Mouse (Mus musculus) heart, postnatal 36 days (tissue): Measurements from ENCODE around the gene Asb16. TPM values are rescaled to one million over a fixed set of nuclear protein-coding genes. Genes with fewer than 3 reads are reported as not detected.
"Not testable (repeated sequence)": the region's sequence is repeated elsewhere in the genome, so short reads cannot be mapped to it uniquely, and the experiment has no call there.

Source experiments
- DNase-seq, 2 experiments: peaks; one replicate each; pipeline ENCODE4 v3.0.0; 2021 to 2022
- intact Hi-C: fragments of 180-260 bp; cut with DNase I; formaldehyde crosslinking; loops from one replicate; pipeline ENCODE4 v1.15.1; 2025
- total RNA-seq, 2 experiments: library from RNA; stranded (reverse); gene quantifications; 2 replicates each; pipeline ENCODE4 v1.2.3; 2021

The Asb16 gene
- total RNA-seq, 2 experiments from 2014 or later: 0.73 to 1.1 TPM

DNA sequence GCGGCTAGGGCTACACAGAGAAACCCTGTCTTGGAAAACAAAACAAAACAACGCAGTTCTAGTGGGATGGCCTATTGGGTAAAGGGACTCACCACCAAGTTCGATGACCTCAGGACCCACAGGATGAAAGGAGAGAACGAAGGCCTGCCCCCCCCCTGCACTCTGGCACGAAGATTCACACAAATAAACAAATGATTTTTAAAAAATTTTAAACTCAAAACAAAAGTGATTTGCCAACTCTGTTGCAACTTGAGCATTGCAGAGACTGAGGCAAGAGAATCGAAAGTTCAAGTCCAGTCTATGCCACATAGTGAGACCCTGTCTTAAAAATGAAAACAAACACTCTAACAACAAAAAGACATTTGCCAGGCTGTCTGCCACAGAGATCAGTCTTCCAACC is 27.9 kb upstream of the Asb16 start:
- intact Hi-C loops: no loop called here
- DNase-seq: no peak

DNA sequence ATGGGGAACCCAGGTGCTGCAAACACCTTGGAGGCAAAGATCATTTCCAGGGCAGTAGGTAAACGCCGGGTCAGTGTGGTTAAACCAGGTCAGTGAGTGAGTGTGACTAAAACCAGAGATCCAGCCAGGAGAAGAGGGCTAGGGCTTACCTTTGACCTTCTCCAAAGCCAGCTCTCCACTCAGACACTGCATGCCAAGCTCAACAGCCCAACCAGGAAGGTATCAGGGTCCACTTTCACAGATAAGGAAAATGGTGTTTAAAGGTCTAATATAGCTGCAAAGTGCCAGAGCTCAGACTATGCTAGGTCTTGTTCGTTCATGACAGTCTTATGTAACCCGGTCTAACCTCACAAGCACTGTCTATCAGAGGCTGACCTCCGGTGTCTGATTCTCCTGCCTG is 27.3 kb upstream of the Asb16 start:
- DNase-seq: no peak
- intact Hi-C loops: no loop called here

DNA sequence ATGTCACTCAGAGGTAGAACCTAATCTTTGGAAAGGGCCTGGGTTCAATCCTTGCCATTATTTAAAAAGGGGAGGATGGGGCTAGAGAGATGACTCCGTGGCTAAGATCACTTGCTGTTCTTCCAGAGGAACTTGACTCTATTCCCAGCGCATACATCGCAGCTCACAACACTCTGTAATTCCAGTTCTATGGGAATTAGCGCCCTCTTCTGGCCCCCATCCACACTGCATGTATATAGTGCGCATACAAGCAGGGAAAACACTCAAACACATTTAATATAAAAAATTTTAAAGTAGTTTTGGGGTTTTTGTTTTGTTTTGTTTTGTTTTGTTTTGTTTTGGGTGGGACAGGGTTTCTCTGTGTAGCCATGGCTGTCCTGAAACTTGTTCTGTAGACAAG is 26.7 kb upstream of the Asb16 start:
- intact Hi-C loops: no loop called here
- no peak for DNase-seq

DNA sequence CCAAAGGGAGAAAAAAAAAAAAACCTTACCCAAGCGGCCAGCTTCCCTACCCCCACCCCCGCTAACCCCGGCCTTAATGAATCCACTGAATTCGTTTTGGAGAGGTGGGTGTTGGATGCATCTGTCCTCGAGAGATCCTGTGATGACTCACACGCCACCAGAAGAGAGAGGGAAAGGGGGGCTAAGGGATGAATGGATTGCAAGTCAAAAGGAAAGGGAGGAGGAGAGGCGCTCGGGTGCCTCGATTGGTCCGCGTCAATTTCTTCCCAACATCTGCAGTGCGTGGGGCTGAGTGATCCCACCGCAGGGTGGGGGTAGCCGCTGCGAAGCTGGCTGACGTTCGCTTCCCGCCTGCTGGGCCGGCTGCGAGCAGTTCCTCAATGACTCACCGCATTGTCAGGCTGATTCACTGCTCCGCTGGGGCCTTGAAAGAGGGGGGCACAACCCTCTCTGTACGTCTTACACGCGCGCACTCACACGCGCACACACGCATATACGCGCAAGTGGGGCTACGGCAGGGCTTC is 23.6 kb upstream of the Asb16 start:
- peak; percentile 56 to 60 for DNase-seq
- intact Hi-C loops: loop anchor here (5.0 kb wide), 1 partner anchor 43 kb away; no protein-coding TSS in a partner anchor

DNA sequence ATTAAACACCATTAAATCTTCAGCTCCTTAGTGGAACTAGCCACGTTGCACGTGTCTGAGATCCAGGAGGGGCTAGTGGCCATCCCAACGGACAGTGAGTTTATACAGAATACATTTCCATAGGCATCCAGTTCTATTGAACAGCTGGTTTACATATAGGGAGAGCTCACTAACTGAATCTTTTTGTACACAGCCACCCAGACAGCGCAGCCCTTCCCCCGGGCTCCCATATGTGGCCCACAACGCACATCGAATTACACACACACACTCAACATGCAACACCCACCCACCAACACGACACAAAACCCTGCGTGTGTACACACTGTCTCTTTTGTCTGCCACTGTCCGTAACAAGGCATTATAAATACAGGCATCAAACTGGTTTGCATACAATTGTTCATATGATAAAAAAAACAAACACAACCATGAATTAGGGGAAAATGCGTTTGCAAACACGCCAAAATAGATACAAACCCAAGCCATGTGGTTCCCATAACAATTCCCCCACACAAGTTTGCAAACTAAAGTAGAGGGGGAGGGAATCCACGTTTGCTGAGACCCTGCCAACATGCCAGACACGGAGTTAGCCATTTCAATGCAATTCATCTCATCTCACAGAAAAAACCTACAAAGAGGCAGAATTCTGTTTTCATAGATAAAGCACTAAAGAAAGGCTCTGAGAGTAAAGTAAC is 22.8 kb upstream of the Asb16 start:
- intact Hi-C loops: loop anchor here (5.0 kb wide), 1 partner anchor 43 kb away; no protein-coding TSS in a partner anchor

DNA sequence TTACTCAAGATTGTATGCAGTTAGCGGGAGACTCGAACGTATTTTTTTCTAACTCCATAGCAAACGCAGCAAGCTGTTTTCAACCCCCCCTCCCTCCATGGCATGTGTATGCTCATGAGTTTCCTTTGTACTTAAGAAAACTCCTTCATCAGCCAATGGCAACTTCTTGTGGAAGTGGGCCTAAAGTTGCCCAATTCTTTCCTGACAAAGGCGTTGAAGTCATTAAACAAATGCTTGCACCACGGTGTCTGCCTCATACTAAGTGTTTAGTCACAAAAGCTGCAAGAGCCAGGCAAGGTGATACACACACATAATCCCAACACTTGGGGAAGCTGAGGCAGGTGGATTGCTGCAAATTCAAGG is 22.3 kb upstream of the Asb16 start:
- DNase-seq: no peak
- intact Hi-C loops: loop anchor here (5.0 kb wide), 1 partner anchor 44 kb away; no protein-coding TSS in a partner anchor

More for the DNA sequence above, 22.8 kb upstream of the Asb16 start:
- DNase-seq: no peak

DNA sequence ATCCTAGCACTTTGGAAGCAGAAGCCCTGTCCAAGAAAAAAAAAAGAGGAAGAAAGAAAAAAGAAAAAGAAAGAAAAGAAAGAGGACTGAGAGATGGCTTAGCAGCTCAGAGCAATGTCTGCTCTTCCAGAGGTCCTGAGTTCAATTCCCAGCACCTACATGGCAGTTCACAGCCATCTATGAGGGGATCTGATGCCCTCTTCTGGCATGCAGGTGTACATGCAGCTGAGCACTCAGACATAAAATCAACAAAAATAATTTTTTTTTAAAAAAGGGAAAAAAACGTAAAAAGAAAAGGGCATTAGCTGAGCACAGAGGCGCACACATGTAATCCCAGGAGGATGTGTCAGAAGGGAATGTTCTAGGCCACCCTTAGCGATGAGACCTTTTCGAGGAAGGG is 21.7 kb upstream of the Asb16 start:
- intact Hi-C loops: loop anchor here (5.0 kb wide), 1 partner anchor 45 kb away; no protein-coding TSS in a partner anchor
- DNase-seq: no peak

DNA sequence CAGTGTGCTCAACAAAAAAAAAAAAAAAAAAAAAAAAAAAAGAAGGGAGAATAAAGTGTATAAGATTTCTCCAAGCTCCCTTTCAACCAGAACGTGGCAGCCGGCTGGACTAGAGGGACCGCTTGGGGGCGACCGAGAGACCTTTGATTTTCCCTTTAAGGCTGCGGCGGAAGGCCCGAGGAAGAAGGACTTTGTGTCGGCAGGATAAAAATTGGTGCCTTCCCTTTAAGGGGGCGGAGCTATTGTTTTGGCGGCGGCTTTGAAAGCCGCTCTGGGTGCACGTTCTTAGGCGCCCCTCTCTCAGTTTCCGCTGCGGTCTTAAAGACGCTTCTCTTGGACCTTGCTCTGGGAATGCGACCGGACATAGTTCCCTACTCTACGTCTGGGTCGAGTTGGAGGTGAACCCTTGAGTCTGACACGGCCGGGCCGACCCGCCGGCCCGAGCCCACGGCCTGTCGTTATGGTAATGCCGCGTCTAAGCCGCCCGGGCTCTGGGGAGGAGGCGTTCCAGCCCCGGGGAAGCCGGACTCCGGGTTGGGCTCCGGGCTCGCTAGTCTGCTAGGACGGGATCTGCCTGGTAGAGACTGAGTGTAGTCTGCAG is 19.8 kb upstream of the Asb16 start, which contains the start of gene BC030867:
BC030867 (plus strand) TSS at position 253 of the 601 bp plus-strand sequence.
- DNase-seq: peak; percentile 94 to 97
- intact Hi-C loops: loop anchor here (2.0 to 5.0 kb wide), 2 partner anchors 18 to 46 kb away; partner anchors contain the start of gene Hdac5

DNA sequence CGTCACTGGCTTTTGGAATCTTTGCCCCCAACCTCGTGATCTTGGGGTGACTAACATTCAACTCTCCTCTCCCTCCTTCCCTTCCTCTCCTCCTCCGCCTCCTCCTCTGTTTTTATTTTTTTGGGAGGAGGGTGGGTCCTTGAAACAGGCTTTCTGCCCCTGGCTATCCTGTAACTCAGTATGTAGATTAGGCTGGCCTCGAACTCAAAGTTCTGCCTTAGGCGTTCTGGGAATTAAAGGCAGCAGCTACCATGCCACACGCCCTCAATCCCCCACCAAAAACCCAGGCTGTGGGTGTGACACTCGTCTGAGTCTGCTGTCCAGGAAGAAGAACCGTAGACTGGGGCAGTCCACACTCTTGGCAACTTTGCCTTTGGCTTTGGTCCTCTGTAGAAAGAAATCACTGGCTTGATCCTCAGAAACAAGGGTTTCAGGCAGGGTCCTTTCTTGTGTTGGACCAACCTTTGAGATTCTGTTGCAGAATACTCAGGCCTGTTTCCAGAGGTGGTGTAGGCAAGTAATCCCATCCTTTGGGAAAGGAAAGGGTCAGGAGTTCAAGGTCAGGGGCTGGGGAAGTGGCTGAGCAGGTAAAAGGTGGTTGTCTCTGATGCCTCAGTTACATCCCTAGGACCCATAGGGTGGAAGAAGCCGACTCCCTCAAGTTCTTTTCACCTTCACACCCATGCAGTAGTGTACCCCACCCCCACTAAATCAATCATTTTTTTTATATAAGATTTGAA is 19.0 kb upstream of the Asb16 start:
- no peak for DNase-seq
- intact Hi-C loops: loop anchor here (2.0 to 5.0 kb wide), 2 partner anchors 19 to 47 kb away; partner anchors contain the start of gene Hdac5

DNA sequence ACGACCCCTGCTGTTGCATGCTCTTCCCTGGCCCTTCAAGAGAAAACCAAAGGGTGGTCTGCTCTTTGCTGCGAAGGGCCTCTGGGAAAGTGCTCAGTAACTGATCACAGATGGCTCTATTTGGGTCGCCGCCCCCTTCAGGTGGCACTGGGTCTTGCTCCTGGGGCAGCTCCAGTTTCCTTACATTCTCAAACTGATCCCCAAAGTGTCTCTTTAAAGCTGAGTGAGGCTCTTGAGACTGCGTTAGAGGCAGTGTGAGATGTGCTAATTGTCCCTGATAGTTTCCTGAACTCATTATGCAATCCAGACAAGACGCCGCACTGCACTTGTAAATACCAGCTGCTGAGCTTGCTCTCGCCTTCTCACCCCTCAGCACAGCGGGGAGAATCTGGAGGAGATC is 11.0 kb upstream of the Asb16 start:
- no peak for DNase-seq

DNA sequence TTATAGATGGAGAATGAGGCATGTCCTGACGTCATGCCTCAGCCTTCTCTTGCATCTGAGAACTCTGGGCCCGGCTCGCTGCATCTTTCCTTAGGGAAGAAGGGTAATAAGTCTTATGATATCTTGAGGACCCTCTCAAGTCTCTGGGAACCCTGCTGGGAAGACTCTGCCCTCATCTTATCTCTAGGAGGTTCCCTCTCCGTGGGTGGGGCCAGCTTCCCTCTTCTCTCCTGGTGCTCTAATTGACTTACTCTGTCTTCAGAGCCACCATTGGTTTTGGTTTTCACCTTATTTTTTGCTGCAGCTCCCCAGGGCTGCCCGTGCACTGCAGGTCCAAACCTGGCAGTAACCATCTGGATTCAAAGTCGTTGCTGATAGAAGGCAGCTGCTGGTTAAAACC is 10.4 kb upstream of the Asb16 start:
- intact Hi-C loops: no loop called here
- DNase-seq: no peak

More for the DNA sequence above, 11.0 kb upstream of the Asb16 start:
- intact Hi-C loops: no loop called here

DNA sequence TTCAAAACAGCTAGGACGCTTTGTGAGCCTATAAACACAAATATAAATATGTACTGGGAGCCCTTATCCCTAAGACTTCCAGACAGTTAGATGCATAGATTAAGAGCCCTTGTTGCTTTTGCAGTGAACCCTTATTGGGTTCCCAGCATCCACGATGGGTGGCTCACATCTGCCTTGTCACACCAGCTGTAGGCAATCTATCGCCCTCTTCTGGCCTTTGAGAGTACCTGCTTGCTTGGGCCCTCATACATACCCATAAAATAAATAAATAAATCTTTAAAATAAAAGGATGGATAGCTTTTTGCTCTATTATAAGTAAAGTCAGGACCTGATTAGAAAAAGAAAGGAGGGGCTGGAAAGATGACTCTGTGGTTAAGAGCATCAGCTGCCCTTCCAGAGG is 10.0 kb upstream of the Asb16 start:
- intact Hi-C loops: no loop called here
- DNase-seq: no peak

DNA sequence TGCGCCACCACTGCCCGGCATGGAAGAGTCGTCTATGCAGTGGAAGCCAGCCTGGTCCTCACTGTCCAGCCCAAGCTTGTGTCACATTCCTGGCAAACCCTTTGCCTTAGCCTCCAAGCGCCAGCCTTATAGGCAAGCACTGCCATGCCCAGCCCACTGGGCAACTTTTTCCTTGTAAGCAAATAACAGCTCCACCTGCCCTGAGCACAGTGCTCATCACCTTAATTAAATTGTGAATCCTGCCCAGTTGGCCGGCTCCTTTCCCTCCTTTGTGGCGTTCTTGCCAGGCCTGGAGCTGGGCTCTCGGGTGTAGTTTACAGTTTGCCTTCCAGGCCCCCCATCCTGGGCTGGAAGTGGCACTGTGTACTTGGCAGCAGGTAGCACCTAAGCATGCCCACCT is 5.3 kb upstream of the Asb16 start:
- intact Hi-C loops: no loop called here
- DNase-seq: no peak

DNA sequence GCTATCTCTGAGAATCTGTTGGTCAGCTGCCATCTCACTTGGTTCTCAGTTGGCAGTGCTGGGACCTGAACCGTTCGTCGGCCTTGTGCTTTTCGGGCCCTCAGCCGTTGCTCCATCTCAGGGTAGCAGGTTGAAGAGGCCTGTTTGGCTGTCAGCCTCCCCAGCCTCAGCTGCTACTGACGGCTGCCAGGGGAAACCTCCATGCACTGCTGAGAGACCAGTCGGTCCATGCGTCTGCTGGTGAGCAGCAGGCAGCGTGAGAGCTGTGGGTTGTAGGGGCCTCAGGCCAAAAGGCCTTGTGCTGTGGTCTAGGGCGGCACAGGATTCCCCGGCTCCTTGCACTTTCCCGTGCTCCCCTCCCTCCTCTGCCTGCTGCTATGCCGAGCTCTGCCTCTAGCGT is 2.7 kb upstream of the Asb16 start:
- intact Hi-C loops: loop anchor here (2.0 to 5.0 kb wide), 3 partner anchors 109 to 204 kb away; partner anchors contain the start of gene Tmem101
- no peak for DNase-seq

DNA sequence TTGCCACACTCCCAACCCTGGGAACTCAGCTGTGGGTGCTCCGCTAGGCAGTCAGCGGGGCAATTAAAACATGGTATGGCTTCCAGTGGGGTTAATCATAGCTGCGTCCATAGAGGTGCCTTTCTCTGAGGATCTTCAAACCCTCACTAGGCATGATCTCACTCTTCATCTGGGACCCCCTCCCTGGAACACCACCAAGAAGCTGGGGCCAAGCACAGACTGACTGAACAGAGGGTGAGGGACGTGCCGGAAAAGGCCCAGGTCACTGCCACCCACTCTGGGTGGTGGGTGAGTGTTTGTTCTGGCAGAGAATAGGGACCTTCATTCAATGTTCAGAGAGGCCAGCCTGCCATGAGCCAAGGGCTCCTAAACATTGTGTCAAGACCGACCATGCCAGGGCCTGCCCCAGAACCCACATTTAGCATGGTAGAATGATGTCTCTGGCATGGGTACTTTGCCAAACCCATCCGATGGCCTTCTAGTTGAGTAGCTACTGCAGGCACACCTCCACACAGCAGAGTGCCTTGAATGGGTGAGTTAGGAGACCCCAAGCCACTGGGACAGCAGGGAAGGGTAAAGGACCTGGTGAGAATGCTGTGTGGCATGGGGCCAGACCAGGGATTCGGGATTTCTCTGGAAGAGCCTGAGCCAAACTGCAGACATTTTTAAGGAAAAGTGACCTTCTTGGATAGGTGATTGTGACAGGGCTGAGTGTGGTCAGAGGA is 1.8 kb upstream of the Asb16 start:
- intact Hi-C loops: loop anchor here (2.0 to 5.0 kb wide), 3 partner anchors 110 to 204 kb away; partner anchors contain the start of gene Tmem101
- no peak for DNase-seq

DNA sequence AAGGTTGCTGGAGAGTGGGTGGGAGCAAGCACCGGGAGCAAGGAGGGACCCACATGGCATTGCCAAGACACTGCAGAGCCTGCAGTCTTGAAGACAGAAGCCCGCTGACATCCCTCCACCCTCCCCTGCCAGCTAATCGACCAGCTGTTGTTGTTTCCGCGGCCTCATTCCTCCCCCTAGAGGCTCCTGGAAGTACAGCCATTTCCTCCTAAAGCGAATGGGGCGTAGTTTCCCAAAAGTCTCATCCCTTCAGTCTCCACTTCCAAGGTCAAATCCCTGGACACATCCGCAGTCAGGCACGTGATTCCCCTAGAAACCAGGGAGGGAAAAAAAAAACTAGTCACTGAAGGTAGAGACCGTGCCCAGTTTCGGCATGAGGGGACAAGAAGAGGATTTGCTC is 1.1 kb upstream of the Asb16 start:
- intact Hi-C loops: loop anchor here (2.0 to 5.0 kb wide), 3 partner anchors 111 to 205 kb away; partner anchors contain the start of gene Tmem101
- DNase-seq: peak; percentile 72 to 73

DNA sequence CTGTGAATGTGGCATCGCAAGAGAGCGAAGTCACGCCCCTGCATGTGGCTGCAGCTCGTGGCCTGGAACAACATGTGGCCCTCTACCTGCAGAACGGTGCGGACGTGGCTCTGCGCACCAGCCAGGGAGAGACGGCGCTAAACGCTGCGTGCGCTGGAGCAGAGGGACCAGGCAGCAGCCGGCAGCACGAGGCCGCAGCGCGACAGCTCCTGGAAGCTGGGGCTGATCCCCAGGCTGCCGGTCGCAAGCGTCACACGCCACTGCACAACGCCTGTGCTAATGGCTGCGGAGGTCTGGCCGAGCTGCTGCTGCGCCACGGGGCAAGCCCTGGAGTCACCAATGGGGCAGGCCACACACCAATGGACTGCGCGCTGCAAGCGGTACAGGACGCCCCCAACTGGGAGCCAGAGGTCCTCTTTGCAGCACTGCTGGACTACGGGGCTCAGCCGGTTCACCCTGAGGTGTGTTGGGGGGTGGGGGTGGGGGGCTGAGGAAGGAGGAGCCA is 7.9 kb downstream of the Asb16 start:
- DNase-seq: no peak
- intact Hi-C loops: no loop called here

DNA sequence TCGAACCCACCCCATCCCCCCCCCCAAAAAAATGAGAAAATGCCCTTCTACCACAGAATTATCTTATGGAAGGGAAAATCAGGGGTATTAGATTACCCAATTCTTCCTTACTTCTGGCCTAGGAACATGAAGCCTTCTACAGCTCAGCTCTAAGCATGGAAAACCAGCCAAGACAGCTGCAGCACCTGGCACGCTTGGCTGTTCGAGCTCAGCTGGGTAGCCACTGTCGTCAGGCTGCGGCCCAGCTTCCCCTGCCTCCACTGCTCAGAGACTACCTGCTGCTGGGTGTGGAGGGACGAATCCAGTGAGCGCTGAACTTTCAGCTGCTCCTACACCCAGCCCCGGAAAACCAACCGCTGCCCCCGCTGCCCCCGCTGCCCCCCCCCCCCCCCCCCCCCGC is 9.2 kb downstream of the Asb16 start:
- intact Hi-C loops: no loop called here
- no peak for DNase-seq

DNA sequence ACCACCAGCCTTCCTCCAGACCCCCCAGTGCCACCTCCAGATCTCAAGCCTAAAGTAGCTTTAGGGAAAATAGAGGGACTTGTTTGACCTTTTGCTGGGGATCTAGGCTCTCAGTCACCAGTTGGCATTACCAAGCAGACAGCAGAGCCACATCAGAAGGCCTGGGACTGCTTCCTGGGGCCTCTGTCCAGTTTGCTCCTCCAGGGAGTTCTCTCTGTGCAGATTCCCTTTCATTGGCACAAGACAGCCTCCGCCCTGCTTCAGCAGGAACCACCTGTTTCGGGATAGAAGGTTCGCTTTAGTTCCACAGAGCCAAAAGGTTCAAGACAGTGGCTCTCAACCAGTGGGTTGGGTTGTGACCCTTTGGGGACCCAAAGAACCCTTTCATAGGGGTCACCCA is 11.1 kb downstream of the Asb16 start:
- intact Hi-C loops: no loop called here
- no peak for DNase-seq

DNA sequence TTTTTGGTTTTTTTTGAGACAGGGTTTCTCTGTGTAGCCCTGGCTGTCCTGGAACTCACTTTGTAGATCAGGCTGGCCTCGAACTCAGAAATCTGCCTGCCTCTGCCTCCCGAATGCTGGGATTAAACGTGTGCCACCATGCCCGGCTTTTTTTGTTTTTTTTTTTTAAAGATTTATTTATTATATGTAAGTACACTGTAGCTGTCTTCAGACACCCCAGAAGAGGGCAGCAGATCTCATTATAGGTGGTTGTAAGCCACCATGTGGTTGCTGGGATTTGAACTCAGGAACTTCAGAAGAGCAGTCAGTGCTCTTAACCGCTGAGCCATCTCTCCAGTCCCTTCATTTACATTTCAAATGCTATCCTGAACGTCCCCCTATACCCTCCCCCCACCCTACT is 11.7 kb downstream of the Asb16 start:
- intact Hi-C loops, DNase-seq: not testable (repeated sequence)
